Mouse (Mus musculus): ENCODE measurements at regions not wholly inside any gene's neighbourhood (a gene's known extent, or its start where the extent isn't known, plus 50 kb on each side); places are given as distances from the start of the nearest gene placed in this dataset.
"Not testable (repeated sequence)": the region's sequence is repeated elsewhere in the genome, so short reads cannot be mapped to it uniquely, and the experiment has no call there.

- DNase-seq, result no peak
Measured at GRCm38 (mm10) chr11:48657851-48658250, 142.3 kb upstream of the Rack1 start.

- no peak for DNase-seq
Measured at GRCm38 (mm10) chr11:48661641-48662040, 138.5 kb upstream of the Rack1 start.

- DNase-seq, result no peak
Measured at GRCm38 (mm10) chr11:48684781-48685314, 115.3 kb upstream of the Rack1 start.

- DNase-seq, result no peak
Measured at GRCm38 (mm10) chr11:48690070-48690469, 110.1 kb upstream of the Rack1 start.

- peak in 1 of 2 experiments; percentile 12 for DNase-seq
Measured at GRCm38 (mm10) chr11:48696352-48696751, 103.8 kb upstream of the Rack1 start.

GRCm38 (mm10) chr11:48697191-48697590, 102.9 kb upstream of the Rack1 start:
- no peak for DNase-seq

- no peak for DNase-seq
Measured at GRCm38 (mm10) chr11:48707192-48707591, 92.9 kb upstream of the Rack1 start.

- no peak for DNase-seq
Measured at GRCm38 (mm10) chr11:48710972-48711371, 89.2 kb upstream of the Rack1 start.

- no peak for DNase-seq
Measured at GRCm38 (mm10) chr11:48724068-48724467, 76.1 kb upstream of the Rack1 start.

- not testable (repeated sequence) for DNase-seq
Measured at GRCm38 (mm10) chr11:48730826-48731225, 69.3 kb upstream of the Rack1 start.

- no peak for DNase-seq
Measured at GRCm38 (mm10) chr11:48746503-48746902, 53.6 kb upstream of the Rack1 start.

GRCm38 (mm10) chr11:48748066-48748465, 52.1 kb upstream of the Rack1 start:
- DNase-seq, result no peak

Measured in kidney, postnatal 25 days (tissue).